Mouse (Mus musculus): Measurements from ENCODE around the gene P3h4. TPM values are rescaled to one million over a fixed set of nuclear protein-coding genes. Genes with fewer than 3 reads are reported as not detected.
"Not testable (repeated sequence)": the region's sequence is repeated elsewhere in the genome, so short reads cannot be mapped to it uniquely, and the experiment has no call there.

The P3h4 gene
- polyA plus RNA-seq, 2 experiments: 2.8 TPM

DNA sequence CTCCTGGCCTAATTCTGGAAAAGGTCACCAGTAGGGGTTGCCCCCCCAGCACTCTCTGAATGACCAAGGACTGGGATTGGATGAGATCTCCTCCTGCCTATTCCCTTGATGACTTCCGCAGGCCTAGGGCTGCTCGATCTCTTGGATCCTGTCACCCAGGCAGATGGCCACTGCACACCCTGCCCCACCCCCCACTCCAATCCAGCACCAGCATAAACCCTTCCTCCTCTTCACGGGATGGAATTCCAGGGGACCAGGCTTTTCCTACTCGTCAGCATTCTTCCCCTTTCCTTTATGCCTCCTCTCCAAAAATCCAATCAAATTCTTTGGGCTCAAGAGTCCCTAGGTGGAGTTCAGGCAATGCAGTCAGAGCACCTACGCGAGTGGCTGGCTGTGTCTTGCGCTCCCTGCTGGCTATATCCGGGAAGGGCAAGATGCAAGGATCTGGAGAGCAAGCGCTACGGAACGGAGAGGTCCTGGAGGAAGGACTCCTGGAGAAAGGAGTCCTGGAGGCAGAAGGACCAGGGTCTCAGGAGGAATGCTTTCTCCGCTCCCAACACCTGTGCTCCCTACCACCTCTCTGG, 51.6 kb downstream of the P3h4 start:
- ATAC-seq (ENCODE audit: insufficient read depth) (no peak), DNase-seq (ENCODE audit: low read depth in 3 of 3, low spot score in 3 of 3) (no peak)
- no peak overlapping the region for H3K4me3 ChIP-seq (ENCODE audit: insufficient read depth in 1 of 2, low read depth in 2 of 2, low read length in 2 of 2)
- H3K9me3 ChIP-seq (ENCODE audit: control insufficient read depth, low read length): no peaks in the 10 kb centered on the region
- H3K27me3 ChIP-seq (ENCODE audit: control insufficient read depth, insufficient read depth, low read length): peaks cover 15% of the 10 kb centered on the region; the same call in 1 of the 2 replicates
- H3K4me2 ChIP-seq (ENCODE audit: low read depth): no peak overlapping the region
- 16% methylated on average over 12 of the region's 12 CpGs for WGBS (ENCODE audit: insufficient replicate concordance)
- no peak overlapping the region for H3K9ac ChIP-seq (replicated peaks)
- TF ChIP-seq EP300 (IDR thresholded peaks at IDR 0.05; ENCODE audit: low read depth): no peak
- TF ChIP-seq CTCF (IDR thresholded peaks at IDR 0.05; ENCODE audit: low read depth): peak; percentile 83
- H3K27ac ChIP-seq: no peak overlapping the region
- no peaks in the 10 kb centered on the region for H3K36me3 ChIP-seq (replicated peaks; ENCODE audit: control insufficient read depth, insufficient read depth, low read depth)
- H3K4me1 ChIP-seq (replicated peaks; ENCODE audit: control insufficient read depth in 2 of 2, insufficient read depth in 2 of 2, low read length in 1 of 2): no peaks in the 10 kb centered on the region

DNA sequence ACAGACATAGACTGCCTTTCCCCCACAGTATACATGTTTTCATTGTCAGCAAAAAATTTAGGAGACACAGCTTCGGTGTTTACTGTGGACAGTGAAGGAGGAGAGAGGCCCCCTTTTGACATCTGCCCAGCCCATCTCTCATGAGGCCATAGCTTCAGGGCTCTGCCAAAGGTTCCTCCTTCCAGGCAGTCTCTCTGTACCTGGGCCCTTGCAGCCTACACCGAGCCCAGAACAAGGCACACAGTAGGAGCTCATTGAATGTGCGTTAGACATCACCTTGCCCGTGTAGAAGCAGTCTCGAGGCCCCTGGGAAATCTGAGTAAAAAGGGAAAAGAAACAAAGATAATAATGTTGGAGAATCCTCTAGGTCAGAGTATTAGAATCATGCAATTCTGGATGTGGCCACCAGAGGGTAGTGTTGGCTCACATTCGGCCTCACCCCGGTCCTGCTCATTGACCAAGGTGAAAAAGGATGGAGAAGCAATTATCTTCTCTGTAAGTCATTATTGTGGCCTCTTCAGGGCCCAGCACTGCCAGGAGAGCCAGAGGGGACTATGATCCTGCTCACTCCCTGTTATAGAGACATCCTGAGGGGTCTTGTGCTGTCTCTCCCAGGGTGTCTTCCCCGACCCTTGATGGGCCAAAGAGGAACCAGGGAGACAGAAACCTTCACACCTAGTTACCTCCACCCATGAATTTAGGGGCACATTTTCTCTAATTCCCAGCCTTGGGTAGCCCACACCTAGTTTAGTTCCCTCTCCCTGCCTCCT, 52.2 kb downstream of the P3h4 start:
- WGBS (ENCODE audit: insufficient replicate concordance): 8% methylated on average over 8 of the region's 8 CpGs
- ATAC-seq (ENCODE audit: insufficient read depth): no peak

GRCm38 (mm10) chr11:100361059-100361458, 53.6 kb downstream of the P3h4 start:
- H3K9ac ChIP-seq (replicated peaks); H3K4me3 ChIP-seq (ENCODE audit: insufficient read depth in 1 of 2, low read depth in 2 of 2, low read length in 2 of 2); H3K9me3 ChIP-seq (ENCODE audit: control insufficient read depth, low read length); H3K36me3 ChIP-seq (replicated peaks; ENCODE audit: control insufficient read depth, insufficient read depth, low read depth); H3K4me1 ChIP-seq (replicated peaks; ENCODE audit: control insufficient read depth in 2 of 2, insufficient read depth in 2 of 2, low read length in 1 of 2); DNase-seq (ENCODE audit: low read depth in 3 of 3, low spot score in 3 of 3); H3K27ac ChIP-seq; H3K4me2 ChIP-seq (ENCODE audit: low read depth); ATAC-seq (ENCODE audit: insufficient read depth): not testable (repeated sequence)
- no CpG with 5 or more reads among the region's 13 CpGs for WGBS (ENCODE audit: insufficient replicate concordance)
- H3K27me3 ChIP-seq (ENCODE audit: control insufficient read depth, insufficient read depth, low read length): peaks cover 29% of the 10 kb centered on the region

More for the DNA sequence above, 52.2 kb downstream of the P3h4 start:
- Histone ChIP-seq H3K36me3 (replicated peaks; ENCODE audit: control insufficient read depth, insufficient read depth, low read depth) (no peaks in the 10 kb centered on the region), H3K4me3 (ENCODE audit: insufficient read depth in 1 of 2, low read depth in 2 of 2, low read length in 2 of 2) (no peak overlapping the region), H3K4me2 (ENCODE audit: low read depth) (no peak overlapping the region), H3K27ac (no peak overlapping the region), H3K9me3 (ENCODE audit: control insufficient read depth, low read length) (no peaks in the 10 kb centered on the region), H3K27me3 (ENCODE audit: control insufficient read depth, insufficient read depth, low read length) (peaks cover 16% of the 10 kb centered on the region), H3K4me1 (replicated peaks; ENCODE audit: control insufficient read depth in 2 of 2, insufficient read depth in 2 of 2, low read length in 1 of 2) (no peaks in the 10 kb centered on the region), H3K9ac (replicated peaks) (no peak overlapping the region)
- TF ChIP-seq EP300 (IDR thresholded peaks at IDR 0.05; ENCODE audit: low read depth) (no peak), CTCF (IDR thresholded peaks at IDR 0.05; ENCODE audit: low read depth) (peak; percentile 90)
- peak; percentile 18 to 29 (median 26) for DNase-seq (ENCODE audit: low read depth in 3 of 3, low spot score in 3 of 3)

- Histone ChIP-seq H3K9ac (replicated peaks) (no peak overlapping the region), H3K4me1 (replicated peaks; ENCODE audit: control insufficient read depth in 2 of 2, insufficient read depth in 2 of 2, low read length in 1 of 2) (no peaks in the 10 kb centered on the region), H3K27ac (no peak overlapping the region), H3K9me3 (ENCODE audit: control insufficient read depth, low read length) (no peaks in the 10 kb centered on the region), H3K27me3 (ENCODE audit: control insufficient read depth, insufficient read depth, low read length) (peaks cover 38% of the 10 kb centered on the region), H3K36me3 (replicated peaks; ENCODE audit: control insufficient read depth, insufficient read depth, low read depth) (no peaks in the 10 kb centered on the region), H3K4me2 (ENCODE audit: low read depth) (no peak overlapping the region), H3K4me3 (ENCODE audit: insufficient read depth in 1 of 2, low read depth in 2 of 2, low read length in 2 of 2) (no peak overlapping the region)
- 30% methylated on average over 6 of the region's 6 CpGs for WGBS (ENCODE audit: insufficient replicate concordance)
- DNase-seq (ENCODE audit: low read depth in 3 of 3, low spot score in 3 of 3) (no peak), ATAC-seq (ENCODE audit: insufficient read depth) (no peak)
- TF ChIP-seq EP300 (IDR thresholded peaks at IDR 0.05; ENCODE audit: low read depth) (no peak), CTCF (IDR thresholded peaks at IDR 0.05; ENCODE audit: low read depth) (no peak)
These were observed 54.5 kb downstream of the P3h4 start for GRCm38 (mm10) chr11:100360175-100360574.

Small RNAs within 50 kb of the gene (microRNA-seq; reads per million reads assigned to microRNA genes)
- gene Gm27374: not detected

Other genes starting within 250 kb of the P3h4 start
- gene Krt9, start 221.6 kb downstream of the P3h4 start, polyA plus RNA-seq (2012; rRNA removed): not detected in 2 replicates
- gene Krt9, start 221.6 kb downstream of the P3h4 start, polyA plus RNA-seq (2014; fragmentation: Nextera tagmentation; extraction: Ambion mirVana): not detected in 2 replicates
- 0.40 and 0.42 TPM in 2 replicates for gene Krt14, start 207.3 kb downstream of the P3h4 start, polyA plus RNA-seq (2012; rRNA removed)
- 0.13 and 0.25 TPM in 2 replicates for gene Krt14, start 207.3 kb downstream of the P3h4 start, polyA plus RNA-seq (2014; fragmentation: Nextera tagmentation; extraction: Ambion mirVana)
- gene Krt16, start 165.9 kb downstream of the P3h4 start, polyA plus RNA-seq (2012; rRNA removed): not detected in 2 replicates
- not detected in 2 replicates for gene Krt16, start 165.9 kb downstream of the P3h4 start, polyA plus RNA-seq (2014; fragmentation: Nextera tagmentation; extraction: Ambion mirVana)
- 0.11 and 0.15 TPM in 2 replicates for gene Krt17, start 153.8 kb downstream of the P3h4 start, polyA plus RNA-seq (2012; rRNA removed)
- 0.18 and 0.20 TPM in 2 replicates for gene Krt17, start 153.8 kb downstream of the P3h4 start, polyA plus RNA-seq (2014; fragmentation: Nextera tagmentation; extraction: Ambion mirVana)
- gene Krt42, start 145.0 kb downstream of the P3h4 start, polyA plus RNA-seq (2012; rRNA removed): not detected in 2 replicates
- not detected in 2 replicates for gene Krt42, start 145.0 kb downstream of the P3h4 start, polyA plus RNA-seq (2014; fragmentation: Nextera tagmentation; extraction: Ambion mirVana)
- gene Eif1, start 95.0 kb downstream of the P3h4 start, polyA plus RNA-seq (2012; rRNA removed): 96.0 and 191 TPM in 2 replicates
- 1,798 and 1,809 TPM in 2 replicates for gene Eif1, start 95.0 kb downstream of the P3h4 start, polyA plus RNA-seq (2014; fragmentation: Nextera tagmentation; extraction: Ambion mirVana)
- not detected in 2 replicates for gene Gast, start 80.4 kb downstream of the P3h4 start, polyA plus RNA-seq (2012; rRNA removed)
- gene Gast, start 80.4 kb downstream of the P3h4 start, polyA plus RNA-seq (2014; fragmentation: Nextera tagmentation; extraction: Ambion mirVana): not detected in 2 replicates
- 0.23 and 0.51 TPM in 2 replicates for gene Hap1, start 58.7 kb downstream of the P3h4 start, polyA plus RNA-seq (2012; rRNA removed)
- 0.06 and 0.38 TPM in 2 replicates for gene Hap1, start 58.7 kb downstream of the P3h4 start, polyA plus RNA-seq (2014; fragmentation: Nextera tagmentation; extraction: Ambion mirVana)
- 8.5 and 10.5 TPM in 2 replicates for gene Jup, start 17.1 kb downstream of the P3h4 start, polyA plus RNA-seq (2012; rRNA removed)
- gene Jup, start 17.1 kb downstream of the P3h4 start, polyA plus RNA-seq (2014; fragmentation: Nextera tagmentation; extraction: Ambion mirVana): 8.6 and 9.6 TPM in 2 replicates
- 4.4 and 5.3 TPM in 2 replicates for gene Fkbp10, start 861 bp upstream of the P3h4 start, polyA plus RNA-seq (2012; rRNA removed)
- 5.0 and 6.3 TPM in 2 replicates for gene Fkbp10, start 861 bp upstream of the P3h4 start, polyA plus RNA-seq (2014; fragmentation: Nextera tagmentation; extraction: Ambion mirVana)
- 10.2 and 13.0 TPM in 2 replicates for gene Nt5c3b, start 27.0 kb upstream of the P3h4 start, polyA plus RNA-seq (2012; rRNA removed)
- gene Nt5c3b, start 27.0 kb upstream of the P3h4 start, polyA plus RNA-seq (2014; fragmentation: Nextera tagmentation; extraction: Ambion mirVana): 15.5 and 16.3 TPM in 2 replicates
- 0.08 and 0.16 TPM in 2 replicates for gene Klhl10, start 27.1 kb upstream of the P3h4 start, polyA plus RNA-seq (2012; rRNA removed)
- gene Klhl10, start 27.1 kb upstream of the P3h4 start, polyA plus RNA-seq (2014; fragmentation: Nextera tagmentation; extraction: Ambion mirVana): 0.11 and 0.15 TPM in 2 replicates
- gene Klhl11, start 57.9 kb upstream of the P3h4 start, polyA plus RNA-seq (2012; rRNA removed): 0.90 and 1.2 TPM in 2 replicates
- 1.8 and 2.2 TPM in 2 replicates for gene Klhl11, start 57.9 kb upstream of the P3h4 start, polyA plus RNA-seq (2014; fragmentation: Nextera tagmentation; extraction: Ambion mirVana)
- gene Acly, start 113.2 kb upstream of the P3h4 start, polyA plus RNA-seq (2012; rRNA removed): 35.5 and 45.9 TPM in 2 replicates
- gene Acly, start 113.2 kb upstream of the P3h4 start, polyA plus RNA-seq (2014; fragmentation: Nextera tagmentation; extraction: Ambion mirVana): 68.2 and 76.7 TPM in 2 replicates
- 0.01 and 0.03 TPM in 2 replicates for gene Ttc25, start 130.8 kb upstream of the P3h4 start, polyA plus RNA-seq (2012; rRNA removed)
- gene Ttc25, start 130.8 kb upstream of the P3h4 start, polyA plus RNA-seq (2014; fragmentation: Nextera tagmentation; extraction: Ambion mirVana): 0.13 and 0.19 TPM in 2 replicates
- 5.2 and 6.3 TPM in 2 replicates for gene Cnp, start 160.1 kb upstream of the P3h4 start, polyA plus RNA-seq (2012; rRNA removed)
- 10.0 and 12.0 TPM in 2 replicates for gene Cnp, start 160.1 kb upstream of the P3h4 start, polyA plus RNA-seq (2014; fragmentation: Nextera tagmentation; extraction: Ambion mirVana)
- 15.0 and 15.5 TPM in 2 replicates for gene Nkiras2, start 204.4 kb upstream of the P3h4 start, polyA plus RNA-seq (2012; rRNA removed)
- gene Nkiras2, start 204.4 kb upstream of the P3h4 start, polyA plus RNA-seq (2014; fragmentation: Nextera tagmentation; extraction: Ambion mirVana): 16.8 and 17.0 TPM in 2 replicates
- gene Dnajc7, start 205.3 kb upstream of the P3h4 start, polyA plus RNA-seq (2012; rRNA removed): 40.6 and 61.7 TPM in 2 replicates
- gene Dnajc7, start 205.3 kb upstream of the P3h4 start, polyA plus RNA-seq (2014; fragmentation: Nextera tagmentation; extraction: Ambion mirVana): 13.4 and 15.1 TPM in 2 replicates

All from liver, embryonic 14.5 days (tissue).